Mouse (Mus musculus) hindbrain, embryonic 10.5 days (tissue): Measurements from ENCODE around the gene 0610010F05Rik. TPM values are rescaled to one million over a fixed set of nuclear protein-coding genes. Genes with fewer than 3 reads are reported as not detected.

Experiments
- DNase-seq: peaks from one replicate; pipeline ENCODE4 v3.0.0-alpha.2; 2017; ENCODE audit warnings: low spot score
- H3K27ac ChIP-seq: fragments of 300-500 bp; sonication (generic); 2 replicates; pipeline ENCODE4 v1.5.1; 2016; ENCODE audit warnings: mild to moderate bottlenecking, moderate library complexity
- H3K27me3 ChIP-seq: fragments of 300-500 bp; sonication (generic); 2 replicates; pipeline ENCODE4 v1.6.1; 2016; ENCODE audit warnings: mild to moderate bottlenecking; ENCODE audit not compliant: poor library complexity, insufficient read depth, severe bottlenecking
- H3K36me3 ChIP-seq: fragments of 300-500 bp; sonication (generic); 2 replicates; pipeline ENCODE4 v1.6.1; 2016; ENCODE audit warnings: mild to moderate bottlenecking, moderate library complexity
- H3K4me1 ChIP-seq: fragments of 300-500 bp; sonication (generic); replicated peaks from 2 replicates; pipeline ENCODE4 v1.6.1; 2016; ENCODE audit warnings: mild to moderate bottlenecking
- H3K4me3 ChIP-seq: fragments of 300-500 bp; sonication (generic); 2 replicates; pipeline ENCODE4 v1.5.1; 2016; ENCODE audit warnings: mild to moderate bottlenecking, moderate library complexity
- H3K9me3 ChIP-seq: fragments of 300-500 bp; sonication (generic); 2 replicates; pipeline ENCODE4 v1.6.1; 2016; ENCODE audit warnings: mild to moderate bottlenecking, moderate library complexity
- WGBS: fragments of 180-500 bp; shearing (Covaris S2); methylation state at CpG from one replicate; pipeline ENCODE4 v1.1.7; 2016; 5-methylcytosine and 5-hydroxymethylcytosine counted together
- polyA plus RNA-seq: library from polyadenylated mRNA; unstranded; fragments of >200 nt; fragmentation: Nextera tagmentation; extraction: Ambion mirVana; gene quantifications from 2 replicates; pipeline ENCODE4 v1.2.1, GENCODE M21; 2016

Gene 0610010F05Rik
- 41.7 and 50.7 TPM in 2 replicates for polyA plus RNA-seq

DNA sequence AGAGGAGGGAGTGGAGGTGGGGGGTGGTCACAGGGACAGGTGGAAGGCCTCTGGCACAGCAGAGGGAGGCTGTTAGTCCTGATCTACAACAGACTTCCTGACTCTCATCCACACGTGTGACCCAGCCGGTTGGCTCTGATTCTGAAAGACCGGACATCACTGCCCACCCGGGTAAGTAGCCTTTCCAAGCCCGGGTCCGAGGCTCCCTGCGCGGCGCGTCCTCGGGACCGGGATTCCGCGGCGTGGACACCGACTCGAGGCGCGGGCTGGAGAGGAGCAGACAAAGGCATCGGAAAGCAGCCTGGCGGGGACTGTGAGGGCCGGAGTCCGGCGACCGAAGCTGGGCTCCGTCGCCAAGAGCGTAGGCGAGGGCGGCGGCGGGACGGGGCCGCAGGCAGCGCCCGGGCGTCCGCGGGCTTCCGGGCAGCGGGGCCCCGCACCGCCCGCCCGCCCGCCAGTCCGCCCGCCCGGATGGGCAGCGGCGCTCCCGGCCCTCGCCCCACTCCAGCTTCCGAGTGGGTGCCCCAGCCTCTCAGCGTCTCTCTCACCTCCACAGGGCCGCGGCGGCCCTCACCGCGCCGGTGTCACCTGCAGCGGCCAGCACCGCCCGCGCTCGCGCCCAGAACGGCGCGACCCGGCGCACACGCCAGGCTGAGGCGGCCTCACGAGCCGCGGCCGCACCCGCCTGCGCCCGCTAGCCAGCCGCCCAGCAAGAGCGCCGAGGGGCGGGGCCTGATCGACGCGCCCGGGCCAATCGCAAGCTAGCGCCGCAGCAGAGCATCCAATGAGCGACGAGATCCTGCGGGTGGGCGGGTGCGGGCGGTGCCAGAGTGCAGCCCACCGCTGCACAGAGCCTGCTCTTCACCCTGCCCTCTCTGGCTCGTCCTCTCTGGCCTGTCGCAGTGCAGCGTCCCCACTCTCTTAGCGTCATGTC is at the start of gene 0610010F05Rik:
0610010F05Rik (minus strand) TSS at position 695 of the 934 bp plus-strand sequence.
- peak within 1 kb of the TSS; percentile 85 for H3K4me3 ChIP-seq
- peaks cover 13% of the 10 kb centered on the region for H3K36me3 ChIP-seq
- peak within 1 kb of the TSS; percentile 97 for H3K27ac ChIP-seq
- DNase-seq = peak; percentile 92
- no peaks in the 10 kb centered on the region for H3K9me3 ChIP-seq
- H3K4me1 ChIP-seq = peaks cover 13% of the 10 kb centered on the region
- under 1% methylated on average over 102 of the region's 103 CpGs for WGBS
- no peaks in the 10 kb centered on the region for H3K27me3 ChIP-seq

DNA sequence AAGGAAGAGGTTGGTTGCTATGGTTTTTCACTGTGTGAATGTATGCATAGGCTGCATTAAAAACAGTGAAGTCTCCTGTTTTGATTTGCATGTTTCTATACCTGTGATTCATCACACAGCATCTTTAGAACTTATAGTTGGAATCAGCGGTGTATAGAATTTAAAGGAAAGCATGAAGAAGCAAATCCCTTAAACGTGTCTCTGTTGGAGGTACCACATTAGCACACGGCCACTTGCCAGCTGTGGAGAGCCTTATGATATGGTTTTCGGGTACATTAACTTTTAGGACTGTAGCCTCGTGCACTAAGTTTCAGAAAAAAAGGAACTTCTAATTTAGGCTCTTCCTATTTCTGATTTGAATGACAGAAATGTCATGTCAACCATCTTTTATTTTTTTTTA is 49.1 kb upstream of the 0610010F05Rik start:
- H3K4me3 ChIP-seq = no peak overlapping the region
- H3K27me3 ChIP-seq = no peaks in the 10 kb centered on the region
- no peaks in the 10 kb centered on the region for H3K4me1 ChIP-seq
- H3K9me3 ChIP-seq = no peaks in the 10 kb centered on the region
- 88% methylated on average over 5 of the region's 5 CpGs for WGBS
- DNase-seq = no peak
- H3K36me3 ChIP-seq = peaks cover 63% of the 10 kb centered on the region
- H3K27ac ChIP-seq = no peak overlapping the region

DNA sequence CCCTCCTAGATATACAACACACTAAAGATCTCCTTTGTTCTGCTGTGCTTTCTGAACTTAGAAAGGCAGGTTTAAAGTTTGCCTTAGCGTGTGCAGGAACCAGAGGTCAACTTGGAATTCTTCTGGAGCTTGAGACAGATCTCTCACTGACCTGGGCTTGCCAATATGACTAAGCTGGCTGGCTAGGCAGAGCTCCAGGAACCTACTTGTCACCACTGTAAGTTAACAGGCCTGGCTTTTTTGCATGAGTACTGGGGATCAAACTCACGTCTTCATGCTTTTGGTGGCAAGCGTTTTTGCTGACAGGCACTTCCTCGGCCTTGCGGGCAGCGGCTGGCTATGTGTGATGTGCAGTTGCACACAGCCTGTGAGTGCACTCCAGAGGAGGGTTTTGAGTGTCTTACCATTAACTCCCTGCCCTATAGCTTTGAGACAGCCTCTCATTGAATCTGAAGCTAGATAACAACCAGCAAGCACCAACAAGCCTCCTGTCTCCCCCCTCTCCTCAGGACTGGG is 47.1 kb upstream of the 0610010F05Rik start:
- DNase-seq = no peak
- 91% methylated on average over 6 of the region's 6 CpGs for WGBS
- peaks cover 78% of the 10 kb centered on the region for H3K36me3 ChIP-seq
- no peaks in the 10 kb centered on the region for H3K9me3 ChIP-seq
- no peaks in the 10 kb centered on the region for H3K4me1 ChIP-seq
- H3K4me3 ChIP-seq = no peak overlapping the region
- no peaks in the 10 kb centered on the region for H3K27me3 ChIP-seq
- H3K27ac ChIP-seq = no peak overlapping the region

DNA sequence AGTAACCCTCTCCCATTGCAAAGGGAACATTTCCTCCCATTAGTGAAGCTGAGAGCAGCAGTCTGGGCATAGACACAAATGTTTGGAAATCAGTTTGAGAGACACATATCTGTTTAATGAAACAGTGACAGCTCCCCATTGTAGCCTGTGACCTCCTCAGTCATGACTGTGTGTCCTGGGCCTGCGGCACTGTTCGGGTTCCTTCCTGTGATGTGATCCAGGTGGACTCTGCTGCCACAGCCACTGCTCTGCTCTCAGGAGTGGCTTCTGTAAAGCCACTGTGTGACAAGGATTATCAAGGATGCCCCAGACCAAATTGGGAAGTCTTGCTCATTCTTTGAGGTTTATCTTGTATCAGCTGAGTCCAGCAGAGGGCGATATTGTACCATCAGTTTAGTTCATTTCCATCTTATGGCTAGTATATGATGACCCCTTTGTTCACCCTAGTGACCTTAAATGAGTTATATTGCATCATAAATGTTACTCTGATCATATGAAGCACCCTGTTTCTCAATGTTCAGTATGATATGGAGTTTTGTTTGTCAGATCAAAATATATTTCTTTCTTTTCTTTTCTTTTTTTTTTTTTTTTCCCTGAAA is 45.7 kb upstream of the 0610010F05Rik start:
- 52% methylated on average over 3 of the region's 3 CpGs for WGBS
- Histone ChIP-seq H3K27me3 (no peaks in the 10 kb centered on the region), H3K4me3 (no peak overlapping the region), H3K36me3 (peaks cover 89% of the 10 kb centered on the region), H3K4me1 (no peaks in the 10 kb centered on the region), H3K27ac (no peak overlapping the region), H3K9me3 (no peaks in the 10 kb centered on the region)
- peak; percentile 43 for DNase-seq

DNA sequence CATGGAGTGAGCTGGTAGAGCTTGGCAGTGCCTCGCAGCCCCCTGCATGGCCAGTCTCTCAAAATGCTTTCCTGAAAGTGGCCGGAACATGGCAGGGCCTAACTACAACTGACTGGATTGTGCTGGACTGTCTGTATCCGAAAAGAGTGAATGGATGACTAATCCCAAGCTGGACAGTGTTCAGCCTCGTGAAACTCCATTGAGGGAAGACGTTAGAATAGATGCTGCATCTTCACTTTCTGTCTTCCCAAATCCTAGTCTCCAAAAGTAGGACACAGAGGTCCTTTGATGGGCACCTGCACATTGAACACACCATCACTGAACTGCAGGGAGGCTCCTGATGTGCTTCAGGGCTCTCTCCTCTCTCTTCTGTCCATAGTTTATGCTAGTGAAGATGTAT is 42.7 kb upstream of the 0610010F05Rik start:
- Histone ChIP-seq H3K27me3 (no peaks in the 10 kb centered on the region), H3K4me3 (no peak overlapping the region), H3K9me3 (no peaks in the 10 kb centered on the region), H3K4me1 (no peaks in the 10 kb centered on the region), H3K27ac (no peak overlapping the region), H3K36me3 (peaks cover 87% of the 10 kb centered on the region)
- DNase-seq = no peak
- WGBS = 91% methylated on average over 5 of the region's 5 CpGs

DNA sequence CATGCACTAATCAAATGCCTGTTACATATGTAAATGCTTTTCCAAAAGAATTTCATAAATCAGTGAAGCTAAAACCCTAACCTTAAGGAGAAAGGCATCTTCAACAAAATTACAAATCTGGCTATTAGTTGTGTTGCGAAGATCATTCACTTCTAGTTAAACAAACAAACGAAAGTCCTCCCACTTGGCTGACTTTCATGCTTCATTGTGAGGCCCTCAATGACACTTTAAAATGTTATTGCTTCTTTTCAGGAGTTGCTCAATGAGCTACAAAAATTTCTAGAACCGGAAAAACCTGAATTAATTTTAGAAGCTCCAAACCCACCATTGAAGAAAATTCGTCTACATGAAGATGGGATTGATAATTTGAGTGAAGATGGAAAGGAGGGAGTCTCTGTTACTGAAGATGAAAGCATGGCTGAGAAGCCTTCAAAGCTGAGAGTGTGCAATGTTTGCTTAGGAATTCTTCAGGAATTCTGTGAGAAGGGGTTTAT is 38.9 kb upstream of the 0610010F05Rik start:
- H3K4me3 ChIP-seq = no peak overlapping the region
- H3K9me3 ChIP-seq = no peaks in the 10 kb centered on the region
- H3K4me1 ChIP-seq = peaks cover under 1% of the 10 kb centered on the region
- no peak overlapping the region for H3K27ac ChIP-seq
- peaks cover 61% of the 10 kb centered on the region for H3K36me3 ChIP-seq
- no peak for DNase-seq
- 85% methylated on average over 4 of the region's 4 CpGs for WGBS
- H3K27me3 ChIP-seq = no peaks in the 10 kb centered on the region

DNA sequence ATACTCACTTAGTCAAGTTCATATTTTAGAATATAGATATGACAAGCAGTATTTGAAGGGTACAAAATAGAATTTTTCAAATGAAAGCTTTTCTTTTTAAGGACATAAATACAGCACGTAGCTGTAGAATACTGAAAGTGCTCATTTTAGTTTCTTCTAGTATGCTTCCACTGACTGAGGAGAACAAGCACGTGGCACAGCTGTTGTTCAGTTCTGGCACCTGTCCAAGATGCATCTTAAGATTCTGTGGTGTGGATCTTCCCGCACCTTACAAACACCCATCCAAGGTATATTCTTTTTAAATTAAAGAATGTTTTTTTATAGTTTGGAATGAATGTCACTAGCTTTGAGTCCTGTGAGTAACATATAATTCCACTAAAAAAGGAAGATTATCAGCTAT is 33.7 kb upstream of the 0610010F05Rik start:
- Histone ChIP-seq H3K27me3 (no peaks in the 10 kb centered on the region), H3K9me3 (no peaks in the 10 kb centered on the region), H3K4me3 (peak overlapping the region; percentile 79), H3K36me3 (peaks cover 11% of the 10 kb centered on the region; the same call in 1 of the 2 replicates), H3K4me1 (peaks cover 16% of the 10 kb centered on the region), H3K27ac (no peak overlapping the region)
- WGBS = 77% methylated on average over 3 of the region's 3 CpGs
- no peak for DNase-seq

DNA sequence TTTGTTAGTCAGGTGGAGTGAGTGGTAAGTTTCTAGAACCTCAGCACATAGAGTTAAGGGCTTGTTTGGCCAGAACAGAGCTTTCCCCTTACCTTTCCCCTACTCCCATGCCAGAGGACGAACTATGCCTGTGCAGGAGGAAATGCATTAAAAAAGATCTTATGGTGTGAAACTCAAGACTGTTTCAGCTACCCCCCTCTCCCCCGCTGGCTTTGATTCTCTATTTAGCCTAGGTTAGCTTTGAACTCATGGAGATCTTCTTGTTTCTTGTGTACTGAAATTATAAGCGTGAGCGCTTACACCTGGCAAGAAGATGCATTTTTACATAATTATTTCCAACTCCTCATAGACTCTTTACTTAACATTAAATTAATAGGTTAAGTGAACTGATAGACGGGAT is 33.1 kb upstream of the 0610010F05Rik start:
- DNase-seq = no peak
- Histone ChIP-seq H3K27me3 (no peaks in the 10 kb centered on the region), H3K9me3 (no peaks in the 10 kb centered on the region), H3K36me3 (0 out of 2 replicates have a peak, but pooled peaks cover 6% of the 10 kb centered on the region), H3K4me1 (peaks cover 16% of the 10 kb centered on the region), H3K4me3 (peak overlapping the region; percentile 79), H3K27ac (peak overlapping the region; percentile 93)
- WGBS = 11% methylated on average over 5 of the region's 5 CpGs

DNA sequence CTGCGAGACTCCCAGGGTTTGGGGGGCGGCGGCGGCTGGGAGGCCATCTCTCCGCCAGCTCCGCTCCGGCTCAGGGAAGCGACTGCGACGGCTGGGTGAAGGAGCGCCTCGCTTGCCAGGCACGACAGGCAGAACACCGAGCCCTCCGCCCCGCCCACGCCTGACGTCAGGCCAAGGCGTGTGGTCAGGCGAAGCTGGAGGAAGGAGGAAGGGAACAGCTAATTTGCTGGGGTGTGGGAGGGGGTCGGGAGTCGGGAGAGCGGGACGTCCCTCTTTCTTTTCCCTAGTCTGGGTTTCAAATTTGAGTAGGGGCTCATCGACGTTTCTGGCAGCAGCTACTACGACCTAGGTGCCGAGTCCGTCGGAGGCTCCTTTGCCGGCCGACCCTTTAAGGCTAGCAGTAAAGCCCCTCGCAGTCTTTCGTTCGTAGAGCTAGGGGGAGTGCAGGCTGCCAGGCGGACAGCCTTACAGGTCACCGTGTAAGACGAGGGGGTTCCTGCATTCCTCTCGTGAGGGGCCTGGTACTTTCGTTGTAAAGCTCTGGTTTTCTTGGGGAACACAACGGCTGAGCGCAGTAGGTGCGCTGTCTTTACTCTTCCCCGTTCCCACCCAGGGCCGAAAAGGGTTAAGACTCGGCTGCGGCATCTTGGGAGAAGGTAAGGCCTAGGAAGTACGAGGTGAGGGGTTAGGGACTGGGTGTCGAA is 32.5 kb upstream of the 0610010F05Rik start, which contains the start of gene Pex13:
Pex13 (minus strand) TSS at position 162 of the 704 bp plus-strand sequence.
- Histone ChIP-seq H3K9me3 (no peaks in the 10 kb centered on the region), H3K4me1 (peaks cover 16% of the 10 kb centered on the region), H3K4me3 (peak within 1 kb of the TSS; percentile 79), H3K27ac (peak within 1 kb of the TSS; percentile 93), H3K27me3 (no peaks in the 10 kb centered on the region), H3K36me3 (0 out of 2 replicates have a peak, but pooled peaks cover 3% of the 10 kb centered on the region)
- WGBS = under 1% methylated on average over 49 of the region's 49 CpGs
- DNase-seq = peak; percentile 99

DNA sequence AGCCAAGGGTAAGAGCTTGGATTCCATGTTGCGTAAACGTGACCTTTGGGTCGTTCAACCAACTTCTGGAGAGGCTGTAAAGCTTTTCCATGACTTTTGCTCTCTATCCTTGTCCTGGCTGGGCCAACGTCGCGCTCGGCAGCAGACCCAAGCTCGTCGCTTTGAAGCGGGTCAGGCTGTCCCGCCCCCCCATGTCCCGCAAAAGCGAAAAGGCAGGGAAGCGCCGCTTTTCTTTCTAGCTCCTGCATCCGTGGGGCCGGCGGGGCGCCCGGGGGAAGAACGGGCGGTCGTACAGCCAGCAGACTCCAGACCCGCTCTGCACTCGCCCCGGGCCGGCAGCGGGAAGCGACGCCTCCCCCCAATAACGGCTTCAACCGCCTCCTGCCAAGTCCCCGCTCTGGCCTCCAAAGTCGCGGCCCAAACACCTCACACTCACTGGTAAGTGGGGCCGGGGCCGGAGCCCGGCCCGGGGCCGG is 31.9 kb upstream of the 0610010F05Rik start, which contains the start of gene Pus10:
Pus10 (plus strand) TSS at position 364 of the 476 bp plus-strand sequence.
- H3K27ac ChIP-seq = peak within 1 kb of the TSS; percentile 93
- H3K36me3 ChIP-seq = no peaks in the 10 kb centered on the region
- H3K4me1 ChIP-seq = peaks cover 16% of the 10 kb centered on the region
- no peaks in the 10 kb centered on the region for H3K9me3 ChIP-seq
- no peaks in the 10 kb centered on the region for H3K27me3 ChIP-seq
- under 1% methylated on average over 40 of the region's 40 CpGs for WGBS
- no peak for DNase-seq
- peak within 1 kb of the TSS; percentile 79 for H3K4me3 ChIP-seq

DNA sequence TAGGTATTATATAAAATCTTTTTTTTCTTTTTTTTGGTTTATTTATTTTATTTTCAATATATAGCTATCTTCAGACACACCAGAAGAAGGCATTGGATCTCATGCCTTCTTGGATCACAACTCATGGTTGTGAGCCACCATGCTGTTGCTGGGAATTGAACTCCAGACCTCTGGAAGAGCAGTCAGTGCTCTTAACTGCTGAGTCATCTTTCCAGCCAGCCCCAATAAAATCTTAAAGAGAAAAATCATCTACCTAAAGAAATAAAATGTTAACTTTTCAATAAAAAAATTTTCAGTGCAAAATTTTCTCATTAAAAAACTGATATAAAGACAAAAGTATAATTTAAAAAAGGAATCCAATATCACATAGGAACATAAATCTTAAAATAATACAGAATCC is 30.8 kb upstream of the 0610010F05Rik start:
- Histone ChIP-seq H3K27ac (no peak overlapping the region), H3K9me3 (no peaks in the 10 kb centered on the region), H3K27me3 (no peaks in the 10 kb centered on the region), H3K36me3 (no peaks in the 10 kb centered on the region), H3K4me1 (peaks cover 16% of the 10 kb centered on the region), H3K4me3 (peak overlapping the region; percentile 79; the same call in 1 of the 2 replicates)
- DNase-seq = no peak

DNA sequence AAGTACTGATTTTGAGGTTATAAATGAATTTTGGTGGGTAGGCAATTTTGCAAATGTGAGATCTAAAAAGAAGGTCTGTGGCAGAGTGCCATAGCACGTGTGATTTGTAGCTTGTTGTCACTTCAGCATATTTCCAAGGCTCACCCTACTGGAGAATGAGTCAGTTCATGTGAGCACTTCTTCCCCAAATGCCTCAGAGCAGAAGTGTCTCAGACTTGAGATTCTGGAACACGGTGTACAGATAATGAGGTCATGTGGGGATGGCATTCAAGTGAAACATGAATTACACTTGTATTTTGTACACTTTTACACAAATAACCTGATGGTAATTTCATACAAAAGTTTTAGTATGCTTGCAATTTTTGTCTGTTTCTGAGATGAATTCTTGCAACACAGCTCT is 24.4 kb upstream of the 0610010F05Rik start:
- Histone ChIP-seq H3K27ac (no peak overlapping the region), H3K4me1 (no peaks in the 10 kb centered on the region), H3K9me3 (no peaks in the 10 kb centered on the region), H3K27me3 (no peaks in the 10 kb centered on the region), H3K36me3 (0 out of 2 replicates have a peak, but pooled peaks cover 6% of the 10 kb centered on the region), H3K4me3 (no peak overlapping the region)
- DNase-seq = no peak
- 89% methylated on average over 2 of the region's 2 CpGs for WGBS
